Mouse (Mus musculus) stomach, embryonic 14.5 days (tissue): Measurements from ENCODE around the gene Mettl7a3. TPM values are rescaled to one million over a fixed set of nuclear protein-coding genes. Genes with fewer than 3 reads are reported as not detected.
"Not testable (repeated sequence)": the region's sequence is repeated elsewhere in the genome, so short reads cannot be mapped to it uniquely, and the experiment has no call there.

ENCODE experiments used
- ATAC-seq: fragments of 200-750 bp; cut with Nextera tagmentation; 2 replicates; pipeline ENCODE4 v1.8.0; 2017; ENCODE audit warnings: low read depth, moderate TSS enrichment; ENCODE audit not compliant: insufficient number of reproducible peaks, insufficient read depth, low FRiP score
- H3K27ac ChIP-seq: fragments of 300-500 bp; sonication (generic); 2 replicates; pipeline ENCODE4 v1.5.1; 2014; ENCODE audit warnings: mild to moderate bottlenecking, low read length, moderate library complexity, mixed read lengths
- H3K27me3 ChIP-seq: fragments of 300-500 bp; sonication (generic); 2 replicates; pipeline ENCODE4 v1.6.1; 2014; ENCODE audit warnings: low read length, control low read depth, mixed read lengths; ENCODE audit not compliant: control insufficient read depth, insufficient read depth
- H3K36me3 ChIP-seq: fragments of 300-500 bp; sonication (generic); 2 replicates; pipeline ENCODE4 v1.6.1; 2014; ENCODE audit warnings: mild to moderate bottlenecking, control low read depth, low read length, moderate library complexity, mixed read lengths; ENCODE audit not compliant: control insufficient read depth, insufficient read depth
- H3K4me1 ChIP-seq: fragments of 300-500 bp; sonication (generic); 2 replicates; pipeline ENCODE4 v1.6.1; 2014; ENCODE audit warnings: low read length, control low read depth, mixed read lengths; ENCODE audit not compliant: control insufficient read depth, insufficient read depth
- H3K4me2 ChIP-seq: fragments of 300-500 bp; sonication (generic); replicated peaks from 2 replicates; pipeline ENCODE4 v1.6.1; 2014; ENCODE audit warnings: low read depth, low read length, control low read depth
- H3K4me3 ChIP-seq: fragments of 300-500 bp; sonication (generic); 2 replicates; pipeline ENCODE4 v1.5.1; 2014; ENCODE audit warnings: low read depth, low read length, control low read depth
- H3K9ac ChIP-seq: fragments of 300-500 bp; sonication (generic); replicated peaks from 2 replicates; pipeline ENCODE4 v1.6.1; 2014; ENCODE audit warnings: low read depth, mild to moderate bottlenecking, control low read depth, low read length, moderate library complexity, mixed read lengths
- H3K9me3 ChIP-seq: fragments of 300-500 bp; sonication (generic); 2 replicates; pipeline ENCODE4 v1.6.1; 2016; ENCODE audit warnings: low read depth, low read length, control low read depth; ENCODE audit not compliant: control insufficient read depth
- WGBS: fragments of 180-500 bp; shearing (Covaris S2); extraction: QIAGEN DNeasy Blood & Tissue Kit; methylation state at CpG from one replicate; pipeline ENCODE4 v1.1.7; 2014; 5-methylcytosine and 5-hydroxymethylcytosine counted together
- polyA plus RNA-seq: library from polyadenylated mRNA; unstranded; fragments of >200 nt; fragmentation: Nextera tagmentation; extraction: Ambion mirVana; gene quantifications from 2 replicates; pipeline ENCODE4 v1.2.1, GENCODE M21; 2014

Mettl7a3 gene
- polyA plus RNA-seq, 1 experiment from 2014 or later, result not detected

- H3K27me3 ChIP-seq, H3K9ac ChIP-seq, H3K27ac ChIP-seq, H3K36me3 ChIP-seq, H3K4me3 ChIP-seq, H3K9me3 ChIP-seq, H3K4me1 ChIP-seq, H3K4me2 ChIP-seq: not testable (repeated sequence)
- ATAC-seq, result 0 out of 2 replicates have a peak, but pooled peaks have one; percentile 28
Observed at GRCm38 (mm10) chr15:100337328-100337727, 2.6 kb downstream of the Mettl7a3 start.

- H3K4me3 ChIP-seq, H3K27ac ChIP-seq, H3K9ac ChIP-seq, H3K4me1 ChIP-seq, H3K36me3 ChIP-seq, H3K4me2 ChIP-seq, H3K9me3 ChIP-seq, H3K27me3 ChIP-seq: not testable (repeated sequence)
- 27% methylated on average over 10 of the region's 10 CpGs for WGBS
- ATAC-seq, result peak; percentile 56; the same call in 1 of the 2 replicates
Observed at GRCm38 (mm10) chr15:100337847-100338246, 3.1 kb downstream of the Mettl7a3 start.

- H3K36me3 ChIP-seq, ATAC-seq, H3K4me2 ChIP-seq, H3K27ac ChIP-seq, H3K9me3 ChIP-seq, H3K9ac ChIP-seq, H3K4me1 ChIP-seq, H3K27me3 ChIP-seq, H3K4me3 ChIP-seq: not testable (repeated sequence)
- 37% methylated on average over 4 of the region's 5 CpGs for WGBS
Observed at GRCm38 (mm10) chr15:100341314-100341980, 6.7 kb downstream of the Mettl7a3 start.

GRCm38 (mm10) chr15:100345484-100345883 lies 10.8 kb downstream of the Mettl7a3 start:
- Histone ChIP-seq H3K4me2 (no peak overlapping the region), H3K27me3 (no peaks in the 10 kb centered on the region), H3K9ac (no peak overlapping the region), H3K27ac (no peak overlapping the region), H3K4me3 (no peak overlapping the region), H3K36me3 (no peaks in the 10 kb centered on the region), H3K9me3 (peaks cover 3% of the 10 kb centered on the region; the same call in 1 of the 2 replicates), H3K4me1 (no peaks in the 10 kb centered on the region)
- no peak for ATAC-seq

- H3K9ac ChIP-seq, result no peak overlapping the region
- H3K9me3 ChIP-seq, result peaks cover 3% of the 10 kb centered on the region; the same call in 1 of the 2 replicates
- H3K4me2 ChIP-seq, result no peak overlapping the region
- no peak for ATAC-seq
- H3K4me3 ChIP-seq, result no peak overlapping the region
- peaks cover 3% of the 10 kb centered on the region; the same call in 1 of the 2 replicates for H3K4me1 ChIP-seq
- H3K27me3 ChIP-seq, result no peaks in the 10 kb centered on the region
- 70% methylated on average over 14 of the region's 14 CpGs for WGBS
- no peaks in the 10 kb centered on the region for H3K36me3 ChIP-seq
- H3K27ac ChIP-seq, result no peak overlapping the region
Observed at GRCm38 (mm10) chr15:100346761-100347160, 12.0 kb downstream of the Mettl7a3 start.

GRCm38 (mm10) chr15:100349496-100349895 lies 14.8 kb downstream of the Mettl7a3 start:
- H3K4me1 ChIP-seq, result peaks cover 3% of the 10 kb centered on the region; the same call in 1 of the 2 replicates
- no peak overlapping the region for H3K4me3 ChIP-seq
- peaks cover 3% of the 10 kb centered on the region; the same call in 1 of the 2 replicates for H3K9me3 ChIP-seq
- H3K27ac ChIP-seq, result no peak overlapping the region
- no peaks in the 10 kb centered on the region for H3K27me3 ChIP-seq
- H3K36me3 ChIP-seq, result no peaks in the 10 kb centered on the region
- no peak overlapping the region for H3K9ac ChIP-seq
- WGBS, result 12% methylated on average over 2 of the region's 2 CpGs
- ATAC-seq, result no peak
- no peak overlapping the region for H3K4me2 ChIP-seq

- H3K36me3 ChIP-seq, result no peaks in the 10 kb centered on the region
Observed at GRCm38 (mm10) chr15:100351501-100352060, 16.9 kb downstream of the Mettl7a3 start.

GRCm38 (mm10) chr15:100352711-100353250 lies 18.1 kb downstream of the Mettl7a3 start, which contains the start of the genes Methig1 and Mettl7a2:
Gene Methig1 (plus strand): TSS chr15:100353149.
Gene Mettl7a2 (plus strand): TSS chr15:100353200.
- H3K27ac ChIP-seq, result no peak within 1 kb of the TSS
- H3K4me1 ChIP-seq, result peaks cover 3% of the 10 kb centered on the region; the same call in 1 of the 2 replicates
- no peak within 1 kb of the TSS for H3K9ac ChIP-seq
- no peak for ATAC-seq
- no peaks in the 10 kb centered on the region for H3K9me3 ChIP-seq
- WGBS, result 81% methylated on average over 10 of the region's 10 CpGs
- H3K36me3 ChIP-seq, result no peaks in the 10 kb centered on the region
- H3K4me3 ChIP-seq, result no peak within 1 kb of the TSS
- H3K4me2 ChIP-seq, result no peak within 1 kb of the TSS
- H3K27me3 ChIP-seq, result no peaks in the 10 kb centered on the region

More at GRCm38 (mm10) chr15:100351501-100352060, 16.9 kb downstream of the Mettl7a3 start:
- Histone ChIP-seq H3K27ac (no peak overlapping the region), H3K4me1 (peaks cover 3% of the 10 kb centered on the region; the same call in 1 of the 2 replicates), H3K4me2 (no peak overlapping the region), H3K4me3 (no peak overlapping the region), H3K9me3 (no peaks in the 10 kb centered on the region), H3K9ac (no peak overlapping the region), H3K27me3 (no peaks in the 10 kb centered on the region)
- no peak for ATAC-seq
- WGBS, result 58% methylated on average over 6 of the region's 6 CpGs
